Mouse (Mus musculus) megakaryocyte-erythroid progenitor cell, adult 5 weeks (primary cell): ENCODE results near the gene Gm28827. TPM values are rescaled to one million over a fixed set of nuclear protein-coding genes. Genes with fewer than 3 reads are reported as not detected.

Experiments used
- polyA plus RNA-seq: library from polyadenylated mRNA; stranded (reverse); fragments of >175 nt; gene quantifications from 2 replicates; pipeline ENCODE4 v1.2.3, GENCODE M21; 2012

Gm28827 gene
- not detected in 2 replicates for polyA plus RNA-seq

DNA sequence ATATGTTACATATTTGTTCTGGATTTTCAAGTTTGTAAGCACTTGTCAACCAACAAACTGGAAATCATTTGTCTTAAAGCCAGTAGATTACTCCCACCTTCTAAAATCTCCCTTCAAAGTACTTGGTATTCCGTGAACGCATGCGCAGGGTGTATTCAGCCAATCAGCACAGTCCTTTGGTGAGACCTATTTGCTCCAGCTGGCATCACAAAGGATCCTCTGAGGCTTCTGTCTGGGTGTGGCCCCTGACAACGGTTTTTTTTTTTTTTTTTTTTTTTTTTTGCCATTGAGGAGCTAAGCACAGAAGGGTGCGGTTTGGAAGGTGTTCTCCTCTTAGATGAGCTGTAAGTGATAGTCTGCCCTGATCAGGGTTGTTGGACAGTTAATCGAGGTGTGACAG is at the start of gene Gm28827:
Gm28827 (plus strand) TSS at position 301 of the 400 bp plus-strand sequence.

